Mouse (Mus musculus): ENCODE data around the gene Pmis2. TPM values are rescaled to one million over a fixed set of nuclear protein-coding genes. Genes with fewer than 3 reads are reported as not detected.

The Pmis2 gene
- polyA plus RNA-seq (2012; rRNA removed) = not detected in 2 replicates

DNA sequence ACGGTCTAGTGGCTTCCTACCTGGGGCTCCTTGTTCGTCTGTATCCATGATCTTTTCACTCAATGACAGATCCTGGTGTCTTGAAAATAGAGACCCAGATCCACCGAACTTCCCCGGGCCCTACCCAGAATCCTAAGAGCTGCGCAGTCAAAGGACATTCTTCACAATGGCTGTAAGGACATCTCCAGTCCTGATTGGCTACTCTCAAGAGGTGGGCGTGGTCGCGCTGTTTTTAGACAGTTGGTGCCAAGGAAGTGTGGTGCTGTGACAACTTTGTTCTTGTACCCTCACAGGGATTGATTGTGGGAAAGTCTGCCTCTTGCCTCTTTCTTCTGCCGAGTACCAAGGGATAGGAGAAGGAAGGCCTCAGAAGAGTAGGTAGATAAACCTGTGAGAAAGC, at the start of gene Pmis2:
Gene Pmis2, minus strand, starts transcription at position 126 of the 400 bp plus-strand sequence.

DNA sequence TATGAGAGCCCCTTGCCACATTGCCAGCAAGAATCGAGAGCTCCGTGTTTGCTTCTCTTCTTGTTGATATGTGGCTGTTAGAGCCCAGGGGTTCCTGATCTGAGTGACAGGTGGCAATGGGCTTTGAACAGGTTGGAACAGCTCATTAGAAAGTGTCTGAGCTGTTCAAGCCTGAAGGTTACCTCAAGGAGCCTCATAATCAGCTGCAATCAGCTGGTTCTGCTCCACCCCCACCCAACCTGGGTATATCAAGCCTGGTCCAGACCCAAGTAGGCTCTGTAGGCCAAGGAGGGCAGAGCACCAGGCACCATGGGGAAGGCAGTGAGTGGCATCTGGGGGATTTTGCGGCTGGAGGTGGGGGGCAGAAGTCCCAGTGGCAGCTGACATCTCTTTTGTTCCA, 40.5 kb upstream of the Pmis2 start, which contains the start of gene Atp4a:
Gene Atp4a, plus strand, starts transcription at position 268 of the 400 bp plus-strand sequence.

DNA sequence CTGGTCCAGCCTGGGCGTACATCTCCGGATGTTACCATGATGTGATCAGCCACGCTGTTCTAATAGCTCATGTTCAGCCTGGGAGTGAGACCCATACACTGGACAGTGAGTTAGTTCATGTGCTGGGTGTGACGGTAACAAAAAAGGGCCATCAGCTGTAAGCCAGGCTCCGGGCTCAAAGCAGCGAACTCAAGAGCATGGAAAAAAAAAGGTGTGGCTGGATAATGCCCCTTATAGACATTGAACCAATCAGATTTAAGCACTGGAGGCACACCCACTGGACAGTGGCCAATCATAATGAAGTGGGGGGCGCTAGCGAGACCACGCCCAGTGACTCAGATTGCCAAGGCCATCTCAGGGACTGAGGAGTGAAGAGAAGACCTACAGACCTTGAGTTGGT, 27.2 kb upstream of the Pmis2 start, which contains the start of gene 2200002J24Rik:
Gene 2200002J24Rik, plus strand, starts transcription at position 338 of the 400 bp plus-strand sequence.

DNA sequence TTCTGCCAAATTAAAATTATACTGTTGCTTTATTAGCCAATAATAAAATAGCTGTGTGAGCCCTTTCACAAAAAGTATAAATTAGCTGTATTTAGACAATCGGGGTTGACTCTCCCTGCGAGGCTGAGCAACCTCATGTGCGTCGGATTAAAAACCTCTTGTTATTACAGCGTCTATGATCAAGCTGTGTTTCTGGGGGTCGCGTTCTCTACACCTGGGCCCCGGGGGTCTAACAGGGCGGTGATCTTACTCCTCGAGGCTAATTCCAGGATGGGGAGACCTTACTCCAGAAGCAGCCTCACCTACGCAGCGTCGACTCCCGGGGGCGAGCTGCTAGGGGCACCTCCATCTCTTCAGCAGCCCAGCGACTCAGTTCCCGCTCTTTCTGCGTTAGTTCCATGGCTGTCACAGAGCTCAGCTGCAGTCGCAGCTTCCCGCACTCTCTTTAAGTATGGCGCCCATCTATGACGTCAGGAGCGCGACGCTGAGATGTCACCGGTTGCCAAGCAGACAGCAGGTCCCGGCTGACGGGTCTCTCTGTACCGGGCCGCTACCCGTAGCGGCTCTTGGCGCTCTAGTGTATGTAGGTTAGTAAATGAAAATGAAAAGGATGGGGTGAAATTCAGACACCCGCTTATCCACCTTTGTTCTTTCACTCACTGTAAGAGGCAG, 6.7 kb downstream of the Pmis2 start, which contains the start of gene Haus5:
Gene Haus5, minus strand, starts transcription at position 466 of the 672 bp plus-strand sequence.

DNA sequence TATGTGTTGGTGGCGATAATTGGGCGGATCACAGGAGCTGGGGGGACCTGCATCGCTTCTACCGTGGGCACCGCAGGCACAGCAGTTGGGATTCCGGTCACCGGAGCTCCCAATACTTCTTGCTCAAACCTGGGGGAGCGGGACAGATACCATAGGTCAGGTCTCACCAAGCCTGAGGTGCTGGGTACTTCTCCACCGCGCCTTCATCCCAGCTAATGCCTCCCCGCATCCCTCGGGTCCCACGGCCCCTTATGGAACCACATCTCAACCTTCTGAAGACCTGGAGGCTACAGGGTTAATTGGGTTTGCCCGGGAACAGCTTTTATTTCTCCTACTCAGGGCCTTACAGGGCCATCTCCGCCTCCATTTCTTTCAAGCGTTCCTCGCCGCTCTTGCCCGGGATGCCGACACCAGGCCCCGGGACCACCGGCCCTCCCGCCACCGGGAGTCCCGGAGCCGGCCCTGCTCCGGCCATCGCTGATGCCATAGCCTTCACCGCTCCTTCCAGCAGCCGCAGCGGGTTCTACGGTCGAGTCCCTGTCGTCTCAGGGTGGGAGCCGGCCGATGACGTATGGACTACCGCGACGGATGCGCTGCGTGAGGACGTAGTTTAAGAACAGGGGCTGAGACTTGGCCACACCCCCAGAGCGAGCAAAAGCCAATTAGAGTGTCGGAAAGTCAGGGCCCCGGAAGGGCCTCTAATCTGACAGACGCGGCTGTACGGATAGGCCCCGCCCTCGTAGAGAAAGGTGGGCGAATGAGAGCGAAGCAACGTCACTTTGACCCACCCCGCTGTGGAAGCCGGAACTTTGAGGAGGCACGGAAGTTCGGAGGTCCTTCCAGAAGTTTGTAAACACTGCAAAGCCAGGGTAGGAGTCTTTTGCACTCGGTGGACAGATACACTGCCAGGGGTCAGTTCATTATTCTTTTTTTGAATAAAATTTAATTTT, 21.5 kb downstream of the Pmis2 start, which contains the start of gene Rbm42:
Gene Rbm42, minus strand, starts transcription at position 727 of the 950 bp plus-strand sequence.

DNA sequence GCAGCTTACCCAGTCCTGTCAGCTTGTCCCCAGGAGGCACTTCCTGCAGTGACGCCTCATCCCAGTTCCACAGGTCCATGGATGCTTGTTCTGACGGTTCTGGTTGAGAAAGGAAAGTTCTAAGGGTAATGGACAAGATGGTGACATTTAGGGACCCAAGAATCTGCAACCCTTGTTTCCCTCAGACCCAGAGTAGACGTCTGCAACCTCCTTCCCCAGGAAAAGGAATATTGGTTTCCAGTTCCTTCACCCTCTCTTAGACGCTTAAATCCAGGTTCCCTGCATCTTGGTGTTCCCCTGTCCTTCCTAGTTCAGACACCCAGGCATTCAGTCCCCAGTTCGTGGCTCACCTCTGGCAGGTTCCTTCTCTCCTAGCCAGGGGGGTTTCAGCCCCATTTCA, 35.7 kb downstream of the Pmis2 start, which contains the start of gene Etv2:
Gene Etv2, minus strand, starts transcription at position 101 of the 400 bp plus-strand sequence.

DNA sequence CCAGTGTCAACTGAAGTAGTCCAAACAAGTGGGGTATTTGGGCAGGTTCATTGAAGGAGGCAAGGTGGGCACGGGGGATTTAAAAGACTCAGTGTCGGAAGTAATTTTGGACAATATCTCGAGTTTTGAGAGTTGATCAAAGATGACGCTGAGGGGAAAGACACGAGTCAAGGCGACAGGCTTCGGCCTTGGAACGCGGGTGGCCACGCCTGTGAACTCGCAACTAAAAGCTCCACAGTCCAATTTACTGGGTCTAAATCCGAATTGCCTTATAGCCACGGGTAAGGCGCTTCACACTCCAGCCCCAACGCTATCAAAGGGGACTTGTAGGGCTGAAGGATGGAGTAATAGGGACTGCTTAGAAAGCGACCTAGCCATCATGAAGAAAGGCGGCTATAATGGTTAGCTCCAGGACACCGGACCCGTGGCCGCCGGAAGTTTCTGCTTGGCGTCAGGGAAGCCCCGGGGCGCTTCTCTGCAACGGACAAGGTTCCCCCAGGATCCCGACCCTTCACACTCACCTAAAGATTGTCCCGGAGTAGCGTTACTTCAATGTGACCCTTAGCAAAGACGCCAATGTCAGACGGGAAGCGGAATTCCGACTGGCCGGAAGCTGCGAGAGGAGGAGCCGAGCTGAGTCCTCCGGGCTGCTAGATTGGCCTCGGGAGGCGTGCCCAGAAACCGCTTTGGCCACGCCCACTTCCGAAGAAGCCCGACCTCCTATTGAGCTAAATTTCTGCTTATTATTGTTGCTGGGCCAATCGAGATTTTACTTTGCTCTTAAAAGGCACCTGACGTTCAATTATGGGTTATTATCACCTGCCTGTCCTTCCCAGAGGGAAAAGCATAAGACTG, 45.6 kb downstream of the Pmis2 start, which contains the start of gene Cox6b1:
Gene Cox6b1, minus strand, starts transcription at position 622 of the 855 bp plus-strand sequence.

Other genes with a start within 250 kb of the Pmis2 start
- gene Nfkbid, start 249.9 kb downstream of the Pmis2 start, polyA plus RNA-seq (2012; rRNA removed) = 0.76 and 1.2 TPM in 2 replicates
- 2.6 and 3.0 TPM in 2 replicates for gene Aplp1, start 226.1 kb downstream of the Pmis2 start, polyA plus RNA-seq (2012; rRNA removed)
- gene Kirrel2, start 213.9 kb downstream of the Pmis2 start, polyA plus RNA-seq (2012; rRNA removed) = 0.06 and 0.09 TPM in 2 replicates
- 0.06 and 0.07 TPM in 2 replicates for gene Nphs1, start 213.3 kb downstream of the Pmis2 start, polyA plus RNA-seq (2012; rRNA removed)
- 40.2 and 47.9 TPM in 2 replicates for gene Prodh2, start 178.0 kb downstream of the Pmis2 start, polyA plus RNA-seq (2012; rRNA removed)
- 5.9 and 7.3 TPM in 2 replicates for gene Arhgap33, start 136.5 kb downstream of the Pmis2 start, polyA plus RNA-seq (2012; rRNA removed)
- gene Hspb6, start 119.4 kb downstream of the Pmis2 start, polyA plus RNA-seq (2012; rRNA removed) = 3.4 and 3.7 TPM in 2 replicates
- gene Proser3, start 119.3 kb downstream of the Pmis2 start, polyA plus RNA-seq (2012; rRNA removed) = 5.0 and 6.7 TPM in 2 replicates
- gene Lin37, start 111.8 kb downstream of the Pmis2 start, polyA plus RNA-seq (2012; rRNA removed) = 14.5 and 16.8 TPM in 2 replicates
- 30.3 and 31.5 TPM in 2 replicates for gene U2af1l4, start 108.3 kb downstream of the Pmis2 start, polyA plus RNA-seq (2012; rRNA removed)
- 1.0 and 1.8 TPM in 2 replicates for gene Gm49396, start 108.3 kb downstream of the Pmis2 start, polyA plus RNA-seq (2012; rRNA removed)
- gene Psenen, start 108.0 kb downstream of the Pmis2 start, polyA plus RNA-seq (2012; rRNA removed) = 52.6 and 62.2 TPM in 2 replicates
- 1.6 and 1.8 TPM in 2 replicates for gene Igflr1, start 106.2 kb downstream of the Pmis2 start, polyA plus RNA-seq (2012; rRNA removed)
- 9.7 and 11.2 TPM in 2 replicates for gene Kmt2b, start 82.9 kb downstream of the Pmis2 start, polyA plus RNA-seq (2012; rRNA removed)
- 0.03 and 0.09 TPM in 2 replicates for gene Zbtb32, start 72.7 kb downstream of the Pmis2 start, polyA plus RNA-seq (2012; rRNA removed)
- 0.21 and 0.71 TPM in 2 replicates for gene Upk1a, start 58.8 kb downstream of the Pmis2 start, polyA plus RNA-seq (2012; rRNA removed)
- gene Cox6b1, start 45.5 kb downstream of the Pmis2 start, polyA plus RNA-seq (2012; rRNA removed) = 430 and 478 TPM in 2 replicates
- gene Etv2, start 35.8 kb downstream of the Pmis2 start, polyA plus RNA-seq (2012; rRNA removed) = 0.03 TPM in 1 of 2 replicates, not detected in the other
- 21.9 and 25.1 TPM in 2 replicates for gene Rbm42, start 21.3 kb downstream of the Pmis2 start, polyA plus RNA-seq (2012; rRNA removed)
- gene Haus5, start 6.6 kb downstream of the Pmis2 start, polyA plus RNA-seq (2012; rRNA removed) = 24.1 and 28.2 TPM in 2 replicates
- gene 2200002J24Rik, start 27.3 kb upstream of the Pmis2 start, polyA plus RNA-seq (2012; rRNA removed) = 0.09 and 0.21 TPM in 2 replicates
- gene Atp4a, start 40.6 kb upstream of the Pmis2 start, polyA plus RNA-seq (2012; rRNA removed) = 0.74 and 0.90 TPM in 2 replicates
- 56.5 and 63.8 TPM in 2 replicates for gene Tmem147, start 57.9 kb upstream of the Pmis2 start, polyA plus RNA-seq (2012; rRNA removed)
- not detected in 2 replicates for gene Gapdhs, start 72.1 kb upstream of the Pmis2 start, polyA plus RNA-seq (2012; rRNA removed)
- gene Sbsn, start 79.9 kb upstream of the Pmis2 start, polyA plus RNA-seq (2012; rRNA removed) = 0.61 and 0.74 TPM in 2 replicates
- 0.16 and 0.25 TPM in 2 replicates for gene Dmkn, start 92.2 kb upstream of the Pmis2 start, polyA plus RNA-seq (2012; rRNA removed)
- gene Krtdap, start 116.3 kb upstream of the Pmis2 start, polyA plus RNA-seq (2012; rRNA removed) = 0.20 TPM in 1 of 2 replicates, not detected in the other
- 0.31 and 0.33 TPM in 2 replicates for gene Ffar2, start 152.2 kb upstream of the Pmis2 start, polyA plus RNA-seq (2012; rRNA removed)
- not detected in 2 replicates for gene Ffar3, start 184.6 kb upstream of the Pmis2 start, polyA plus RNA-seq (2012; rRNA removed)
- gene Ffar1, start 190.0 kb upstream of the Pmis2 start, polyA plus RNA-seq (2012; rRNA removed) = not detected in 2 replicates
- 0.23 and 0.37 TPM in 2 replicates for gene Cd22, start 208.7 kb upstream of the Pmis2 start, polyA plus RNA-seq (2012; rRNA removed)
- gene Mag, start 243.3 kb upstream of the Pmis2 start, polyA plus RNA-seq (2012; rRNA removed) = 0.17 and 0.22 TPM in 2 replicates

All from liver, embryonic 14 days (tissue).